Mouse (Mus musculus) kidney, embryonic 14.5 days (tissue): Measurements from ENCODE around the gene Cilp2. TPM values are rescaled to one million over a fixed set of nuclear protein-coding genes. Genes with fewer than 3 reads are reported as not detected.
A peak's percentile ranks its signal among the peaks of the same experiment; 100 is the strongest.

Source experiments
- ATAC-seq: fragments of 200-750 bp; cut with Nextera tagmentation; 2 replicates; pipeline ENCODE4 v1.8.0; 2017; ENCODE audit warnings: moderate number of reproducible peaks, mild to moderate bottlenecking, moderate TSS enrichment, moderate library complexity; ENCODE audit not compliant: low FRiP score, low TSS enrichment
- H3K27ac ChIP-seq: fragments of 300-500 bp; sonication (generic); 2 replicates; pipeline ENCODE4 v1.5.1; 2014; ENCODE audit warnings: low read depth, mild to moderate bottlenecking, low read length, moderate library complexity, mixed read lengths
- H3K27me3 ChIP-seq: fragments of 300-500 bp; sonication (generic); 2 replicates; pipeline ENCODE4 v1.6.1; 2014; ENCODE audit warnings: mild to moderate bottlenecking, low read length; ENCODE audit not compliant: control insufficient read depth, insufficient read depth
- H3K36me3 ChIP-seq: fragments of 300-500 bp; sonication (generic); 2 replicates; pipeline ENCODE4 v1.6.1; 2014; ENCODE audit warnings: low read length, mixed read lengths; ENCODE audit not compliant: control insufficient read depth, insufficient read depth
- H3K4me1 ChIP-seq: fragments of 300-500 bp; sonication (generic); 2 replicates; pipeline ENCODE4 v1.6.1; 2014; ENCODE audit warnings: low read length, mixed read lengths; ENCODE audit not compliant: control insufficient read depth, insufficient read depth
- H3K4me2 ChIP-seq: fragments of 300-500 bp; sonication (generic); replicated peaks from 2 replicates; pipeline ENCODE4 v1.6.1; 2014; ENCODE audit warnings: low read depth, mild to moderate bottlenecking, low read length
- H3K4me3 ChIP-seq: fragments of 300-500 bp; sonication (generic); 2 replicates; pipeline ENCODE4 v1.5.1; 2014; ENCODE audit warnings: mild to moderate bottlenecking, low read length
- H3K9ac ChIP-seq: fragments of 300-500 bp; sonication (generic); 2 replicates; pipeline ENCODE4 v1.6.1; 2014; ENCODE audit warnings: low read depth, mild to moderate bottlenecking, low read length, moderate library complexity
- H3K9me3 ChIP-seq: fragments of 300-500 bp; sonication (generic); 2 replicates; pipeline ENCODE4 v1.6.1; 2016; ENCODE audit warnings: low read length; ENCODE audit not compliant: control insufficient read depth
- WGBS: fragments of 180-500 bp; shearing (Covaris S2); extraction: QIAGEN DNeasy Blood & Tissue Kit; methylation state at CpG from one replicate; pipeline ENCODE4 v1.1.7; 2014; 5-methylcytosine and 5-hydroxymethylcytosine counted together
- polyA plus RNA-seq: library from polyadenylated mRNA; unstranded; fragments of >200 nt; fragmentation: Nextera tagmentation; extraction: Ambion mirVana; gene quantifications from 2 replicates; pipeline ENCODE4 v1.2.1, GENCODE M21; 2014

The Cilp2 gene
- 0.58 and 0.77 TPM in 2 replicates for polyA plus RNA-seq

DNA sequence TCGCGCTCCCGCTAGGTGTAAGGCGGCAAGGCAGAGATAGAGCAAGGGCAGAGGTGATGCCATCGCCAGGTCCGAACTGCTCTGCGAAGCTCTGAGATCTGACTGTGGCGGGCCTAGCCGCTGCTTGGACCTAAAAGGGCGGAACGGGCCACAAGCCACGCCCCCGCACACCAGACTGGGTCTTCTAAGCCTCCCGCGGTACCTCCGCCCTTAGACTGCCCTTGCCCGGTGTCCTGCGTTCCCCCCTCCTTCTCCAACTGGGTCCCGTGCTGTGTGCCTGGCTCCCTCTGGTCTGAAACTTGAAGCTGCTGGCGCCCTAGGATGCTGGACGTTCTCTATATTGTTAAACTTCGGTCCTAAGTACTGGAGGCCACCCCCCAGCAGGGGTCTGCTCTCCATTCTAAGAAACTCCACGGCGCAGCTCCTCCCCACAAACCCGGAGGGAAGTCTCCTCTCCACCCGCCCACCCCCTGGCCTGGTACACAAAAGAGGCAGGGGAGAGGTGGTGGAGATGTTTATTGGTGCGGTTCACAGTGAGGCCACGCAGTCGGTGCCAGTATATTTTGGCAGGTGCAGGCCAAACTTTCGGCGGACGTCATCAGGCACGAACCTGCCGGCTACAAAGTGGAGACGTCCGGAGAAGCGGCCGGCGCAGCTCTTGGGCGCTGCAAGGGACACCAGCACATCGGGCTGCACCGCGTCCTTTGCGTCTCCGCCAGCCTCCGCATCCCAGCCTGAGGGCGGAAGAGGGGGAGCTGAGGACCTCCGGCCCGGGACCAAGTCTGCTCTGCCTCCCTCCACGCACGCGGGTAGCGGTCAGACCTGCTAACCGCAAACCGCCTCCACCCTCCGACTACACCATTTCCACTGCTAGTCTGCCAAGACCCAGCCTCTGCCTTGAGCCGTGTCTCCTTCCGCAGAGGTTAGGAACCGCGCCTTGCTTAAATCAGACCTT lies at the start of gene Cilp2:
TSS of gene Cilp2 (minus strand) at position 399 of the 955 bp plus-strand sequence.
- Histone ChIP-seq H3K9ac (no peak within 1 kb of the TSS), H3K27ac (no peak within 1 kb of the TSS), H3K27me3 (peaks cover 83% of the 10 kb centered on the region), H3K4me2 (peak within 1 kb of the TSS; percentile 38), H3K36me3 (no peaks in the 10 kb centered on the region; the same call in 1 of the 2 replicates), H3K9me3 (no peaks in the 10 kb centered on the region), H3K4me3 (peak within 1 kb of the TSS; percentile 31), H3K4me1 (peaks cover 22% of the 10 kb centered on the region)
- WGBS = under 1% methylated on average over 58 of the region's 60 CpGs
- peak; percentile 16 for ATAC-seq

- ATAC-seq = peak; percentile 68
- no peak overlapping the region for H3K4me2 ChIP-seq
- H3K9me3 ChIP-seq = no peaks in the 10 kb centered on the region
- H3K27me3 ChIP-seq = no peaks in the 10 kb centered on the region
- WGBS = 72% methylated on average over 7 of the region's 7 CpGs
- H3K4me1 ChIP-seq = peaks cover 27% of the 10 kb centered on the region
- no peak overlapping the region for H3K4me3 ChIP-seq
- H3K36me3 ChIP-seq = peaks cover 26% of the 10 kb centered on the region; the same call in 1 of the 2 replicates
- H3K27ac ChIP-seq = peak overlapping the region; percentile 65; the same call in 1 of the 2 replicates
- H3K9ac ChIP-seq = no peak overlapping the region
Observed at GRCm38 (mm10) chr8:69936050-69936794, 48.7 kb upstream of the Cilp2 start.

DNA sequence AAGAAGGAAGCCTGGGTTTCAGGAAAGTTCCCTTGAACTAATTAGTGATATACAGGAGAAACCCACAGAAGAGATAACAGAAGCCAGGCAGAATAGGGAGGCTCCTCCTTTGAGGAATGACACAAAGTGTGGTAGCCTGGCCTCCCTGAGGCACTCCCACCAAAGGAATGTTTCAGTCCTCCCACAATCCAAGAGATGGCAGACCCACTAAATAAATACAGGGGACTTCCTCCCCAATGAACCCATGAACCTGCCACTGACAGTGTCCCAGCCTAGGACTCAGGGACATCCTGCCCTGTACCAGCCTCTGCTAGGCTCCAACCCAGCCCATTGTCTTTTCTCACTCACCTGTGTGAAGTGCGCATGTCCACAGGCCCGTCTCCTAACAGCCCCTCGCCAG lies 47.9 kb upstream of the Cilp2 start:
- Histone ChIP-seq H3K27ac (no peak overlapping the region), H3K9ac (no peak overlapping the region), H3K9me3 (no peaks in the 10 kb centered on the region), H3K4me3 (no peak overlapping the region), H3K27me3 (no peaks in the 10 kb centered on the region), H3K4me1 (peaks cover 27% of the 10 kb centered on the region), H3K4me2 (no peak overlapping the region), H3K36me3 (peaks cover 26% of the 10 kb centered on the region; the same call in 1 of the 2 replicates)
- 86% methylated on average over 3 of the region's 3 CpGs for WGBS
- ATAC-seq = no peak

GRCm38 (mm10) chr8:69934582-69934981 lies 47.1 kb upstream of the Cilp2 start:
- Histone ChIP-seq H3K36me3 (peaks cover 26% of the 10 kb centered on the region; the same call in 1 of the 2 replicates), H3K4me3 (no peak overlapping the region), H3K27me3 (no peaks in the 10 kb centered on the region), H3K27ac (no peak overlapping the region), H3K4me2 (no peak overlapping the region), H3K4me1 (peaks cover 19% of the 10 kb centered on the region), H3K9me3 (no peaks in the 10 kb centered on the region), H3K9ac (no peak overlapping the region)
- 82% methylated on average over 5 of the region's 5 CpGs for WGBS
- ATAC-seq = no peak

GRCm38 (mm10) chr8:69933811-69934210 lies 46.3 kb upstream of the Cilp2 start:
- no peak overlapping the region for H3K9ac ChIP-seq
- no peak overlapping the region for H3K4me2 ChIP-seq
- 80% methylated on average over 2 of the region's 2 CpGs for WGBS

DNA sequence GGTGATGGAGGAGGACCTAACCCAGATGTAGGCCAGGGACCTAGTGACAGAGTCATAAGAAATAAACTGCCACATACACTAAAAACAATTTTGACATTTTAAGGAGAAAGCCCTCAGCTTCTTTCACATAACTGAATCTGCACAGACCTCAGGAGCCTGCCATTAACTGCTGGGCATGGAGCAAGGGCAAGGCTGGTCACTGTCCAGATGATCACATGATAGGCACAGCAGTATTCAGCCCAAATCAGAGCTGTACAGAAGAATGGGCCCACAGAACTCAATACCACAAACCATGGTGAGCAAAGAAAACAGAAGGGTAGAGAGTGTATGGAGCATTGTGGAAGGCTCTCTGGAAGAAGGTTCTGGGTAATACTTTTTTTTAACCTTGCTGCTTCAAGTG lies 39.4 kb upstream of the Cilp2 start:
- no peak overlapping the region for H3K27ac ChIP-seq
- no peak overlapping the region for H3K9ac ChIP-seq
- H3K27me3 ChIP-seq = no peaks in the 10 kb centered on the region
- no peak for ATAC-seq
- no peaks in the 10 kb centered on the region for H3K9me3 ChIP-seq
- H3K36me3 ChIP-seq = peaks cover 10% of the 10 kb centered on the region; the same call in 1 of the 2 replicates
- H3K4me2 ChIP-seq = no peak overlapping the region
- no peak overlapping the region for H3K4me3 ChIP-seq
- H3K4me1 ChIP-seq = no peaks in the 10 kb centered on the region

More at GRCm38 (mm10) chr8:69933811-69934210, 46.3 kb upstream of the Cilp2 start:
- no peaks in the 10 kb centered on the region for H3K27me3 ChIP-seq
- H3K36me3 ChIP-seq = peaks cover 26% of the 10 kb centered on the region; the same call in 1 of the 2 replicates
- H3K9me3 ChIP-seq = no peaks in the 10 kb centered on the region
- no peak for ATAC-seq
- H3K27ac ChIP-seq = no peak overlapping the region
- H3K4me1 ChIP-seq = peaks cover 18% of the 10 kb centered on the region
- no peak overlapping the region for H3K4me3 ChIP-seq

GRCm38 (mm10) chr8:69923986-69924385 lies 36.5 kb upstream of the Cilp2 start:
- no peak overlapping the region for H3K9ac ChIP-seq
- no peaks in the 10 kb centered on the region for H3K9me3 ChIP-seq
- ATAC-seq = no peak
- WGBS = 82% methylated on average over 1 of the region's 1 CpGs
- H3K27ac ChIP-seq = no peak overlapping the region
- peaks cover 12% of the 10 kb centered on the region; the same call in 1 of the 2 replicates for H3K4me1 ChIP-seq
- H3K36me3 ChIP-seq = peaks cover 10% of the 10 kb centered on the region; the same call in 1 of the 2 replicates
- no peak overlapping the region for H3K4me3 ChIP-seq
- no peak overlapping the region for H3K4me2 ChIP-seq
- H3K27me3 ChIP-seq = no peaks in the 10 kb centered on the region

- peaks cover 23% of the 10 kb centered on the region for H3K36me3 ChIP-seq
- peaks cover 12% of the 10 kb centered on the region; the same call in 1 of the 2 replicates for H3K4me1 ChIP-seq
- H3K27ac ChIP-seq = peak overlapping the region; percentile 60; the same call in 1 of the 2 replicates
- H3K27me3 ChIP-seq = no peaks in the 10 kb centered on the region
- no peak overlapping the region for H3K4me3 ChIP-seq
- 0 out of 2 replicates have a peak overlapping the region, but pooled peaks have one; percentile 4 for H3K9ac ChIP-seq
- ATAC-seq = no peak
- WGBS = 86% methylated on average over 2 of the region's 2 CpGs
- no peak overlapping the region for H3K4me2 ChIP-seq
- no peaks in the 10 kb centered on the region for H3K9me3 ChIP-seq
Observed at GRCm38 (mm10) chr8:69921141-69921540, 33.7 kb upstream of the Cilp2 start.
